Mouse (Mus musculus) embryonic facial prominence, embryonic 15.5 days (tissue): ENCODE data around the gene Nabp1. TPM values are rescaled to one million over a fixed set of nuclear protein-coding genes. Genes with fewer than 3 reads are reported as not detected.

Experiments used
- ATAC-seq: fragments of 200-750 bp; cut with Nextera tagmentation; 2 replicates; pipeline ENCODE4 v1.8.0; 2017; ENCODE audit warnings: low read depth, moderate TSS enrichment; ENCODE audit not compliant: insufficient number of reproducible peaks, low FRiP score, low TSS enrichment
- H3K27ac ChIP-seq: fragments of 300-500 bp; sonication (generic); replicated peaks from 2 replicates; pipeline ENCODE4 v1.5.1; 2015; ENCODE audit warnings: mild to moderate bottlenecking, inconsistent platforms
- H3K27me3 ChIP-seq: fragments of 300-500 bp; sonication (generic); 2 replicates; pipeline ENCODE4 v1.6.1; 2015; ENCODE audit warnings: inconsistent platforms
- H3K36me3 ChIP-seq: fragments of 300-500 bp; sonication (generic); 2 replicates; pipeline ENCODE4 v1.6.1; 2015; ENCODE audit warnings: mild to moderate bottlenecking, inconsistent platforms
- H3K4me1 ChIP-seq: fragments of 300-500 bp; sonication (generic); 2 replicates; pipeline ENCODE4 v1.6.1; 2015; ENCODE audit warnings: inconsistent platforms
- H3K4me2 ChIP-seq: fragments of 300-500 bp; sonication (generic); replicated peaks from 2 replicates; pipeline ENCODE4 v1.6.1; 2015; ENCODE audit warnings: mild to moderate bottlenecking, inconsistent platforms
- H3K4me3 ChIP-seq: fragments of 300-500 bp; sonication (generic); replicated peaks from 2 replicates; pipeline ENCODE4 v1.5.1; 2015; ENCODE audit warnings: mild to moderate bottlenecking, inconsistent platforms
- H3K9ac ChIP-seq: fragments of 300-500 bp; sonication (generic); 2 replicates; pipeline ENCODE4 v1.6.1; 2015; ENCODE audit warnings: inconsistent platforms
- H3K9me3 ChIP-seq: fragments of 300-500 bp; sonication (generic); replicated peaks from 2 replicates; pipeline ENCODE4 v1.6.1; 2016; ENCODE audit warnings: inconsistent platforms
- WGBS: fragments of 180-500 bp; shearing (Covaris S2); methylation state at CpG from one replicate; pipeline ENCODE4 v1.1.7; 2015; 5-methylcytosine and 5-hydroxymethylcytosine counted together
- polyA plus RNA-seq: library from polyadenylated mRNA; unstranded; fragments of >200 nt; fragmentation: Nextera tagmentation; extraction: Ambion mirVana; gene quantifications from 2 replicates; pipeline ENCODE4 v1.2.1, GENCODE M21; 2015

Nabp1 gene
- polyA plus RNA-seq, 1 experiment from 2014 or later: 7.8 TPM

DNA sequence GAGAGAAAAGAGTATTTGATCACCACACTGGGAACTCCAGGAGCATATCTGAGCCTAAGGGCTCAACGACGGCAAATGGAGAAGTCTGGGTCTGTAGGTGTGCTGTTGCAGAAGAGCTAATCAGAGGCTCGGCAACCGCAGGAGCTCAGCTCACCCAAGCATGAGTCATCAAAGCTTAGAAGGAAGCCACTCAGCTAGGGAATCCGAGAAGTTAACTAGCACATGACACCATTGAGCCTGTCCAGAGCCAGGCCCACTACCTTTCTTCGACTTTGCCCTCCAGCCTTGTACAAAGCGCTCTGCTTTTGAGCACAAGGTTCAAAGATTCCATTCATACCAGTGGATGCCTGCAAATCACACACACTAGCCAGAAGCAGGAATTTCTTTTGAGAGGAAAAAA, 30.9 kb upstream of the Nabp1 start:
- no peaks in the 10 kb centered on the region for H3K9me3 ChIP-seq
- no peaks in the 10 kb centered on the region for H3K27me3 ChIP-seq
- H3K4me1 ChIP-seq: 0 out of 2 replicates have a peak, but pooled peaks cover 8% of the 10 kb centered on the region
- H3K4me2 ChIP-seq: no peak overlapping the region
- H3K36me3 ChIP-seq: no peaks in the 10 kb centered on the region
- no peak overlapping the region for H3K27ac ChIP-seq
- no peak overlapping the region for H3K9ac ChIP-seq
- 10% methylated on average over 7 of the region's 7 CpGs for WGBS
- peak; percentile 78 for ATAC-seq
- no peak overlapping the region for H3K4me3 ChIP-seq

DNA sequence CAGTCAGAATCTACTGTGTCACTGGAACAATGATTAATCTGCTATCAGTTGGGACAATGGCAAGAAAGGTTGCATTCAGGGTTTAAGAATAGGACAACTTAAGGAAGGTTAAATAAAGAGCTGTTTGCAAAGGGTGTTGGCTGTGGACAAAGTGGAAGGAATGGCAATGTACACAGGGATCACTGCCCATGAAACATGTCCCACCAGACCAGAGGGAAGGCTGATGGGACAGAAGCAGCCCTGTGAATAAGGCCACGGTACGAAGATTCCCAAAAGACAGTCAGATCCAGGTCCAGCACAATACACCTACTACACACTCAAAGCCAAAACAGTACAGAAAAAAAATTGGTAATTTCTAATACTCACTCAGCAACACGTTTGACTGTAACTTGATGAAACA, 30.3 kb upstream of the Nabp1 start:
- 65% methylated on average over 3 of the region's 3 CpGs for WGBS
- no peak overlapping the region for H3K27ac ChIP-seq
- H3K4me1 ChIP-seq: 0 out of 2 replicates have a peak, but pooled peaks cover 8% of the 10 kb centered on the region
- no peak overlapping the region for H3K4me2 ChIP-seq
- no peaks in the 10 kb centered on the region for H3K9me3 ChIP-seq
- H3K4me3 ChIP-seq: no peak overlapping the region
- H3K9ac ChIP-seq: no peak overlapping the region
- ATAC-seq: no peak
- no peaks in the 10 kb centered on the region for H3K36me3 ChIP-seq
- no peaks in the 10 kb centered on the region for H3K27me3 ChIP-seq

DNA sequence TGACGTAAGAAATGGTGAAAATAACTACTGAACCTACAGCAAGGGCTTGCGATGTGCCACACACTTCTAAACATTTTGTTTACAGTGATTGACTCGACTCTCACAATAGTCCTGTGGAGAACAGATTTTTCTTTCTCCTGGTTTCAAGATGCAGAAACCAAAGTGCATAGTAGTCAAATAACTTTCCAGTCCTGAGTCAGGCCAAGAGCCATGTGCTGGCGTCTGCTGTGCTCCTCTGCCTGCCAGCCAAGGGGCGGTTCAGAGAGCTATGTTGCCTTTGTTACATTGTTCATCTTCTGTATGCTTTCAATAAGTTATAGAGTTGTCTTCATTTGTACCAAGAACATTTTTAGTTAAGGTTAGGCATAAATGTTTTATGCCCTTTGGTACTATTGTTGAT, 29.2 kb upstream of the Nabp1 start:
- Histone ChIP-seq H3K9me3 (no peaks in the 10 kb centered on the region), H3K4me1 (no peaks in the 10 kb centered on the region), H3K27me3 (no peaks in the 10 kb centered on the region), H3K36me3 (no peaks in the 10 kb centered on the region), H3K9ac (no peak overlapping the region), H3K4me2 (no peak overlapping the region), H3K4me3 (no peak overlapping the region), H3K27ac (no peak overlapping the region)
- ATAC-seq: no peak
- 81% methylated on average over 5 of the region's 5 CpGs for WGBS

DNA sequence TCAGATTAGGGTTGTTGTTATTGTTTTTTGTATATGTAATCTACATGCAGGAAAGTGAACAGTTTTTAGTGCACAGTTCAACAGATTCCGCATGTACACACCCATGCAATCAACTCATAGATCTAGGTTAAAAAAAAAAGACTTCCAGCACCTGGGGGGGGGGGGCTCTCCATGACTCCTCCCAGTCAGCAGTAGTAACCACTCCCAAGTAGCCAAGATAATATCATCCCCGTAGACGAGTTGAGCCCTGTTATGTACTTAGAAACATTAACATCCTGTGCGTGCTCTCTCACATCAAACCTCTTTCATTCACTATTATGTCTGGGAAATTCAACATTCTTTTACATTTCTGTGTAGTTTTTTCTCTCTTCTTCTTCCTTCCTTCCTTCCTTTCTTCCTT, 28.0 kb upstream of the Nabp1 start:
- Histone ChIP-seq H3K36me3 (no peaks in the 10 kb centered on the region), H3K27ac (no peak overlapping the region), H3K27me3 (no peaks in the 10 kb centered on the region), H3K9ac (no peak overlapping the region), H3K4me2 (no peak overlapping the region), H3K4me3 (no peak overlapping the region), H3K4me1 (no peaks in the 10 kb centered on the region), H3K9me3 (no peaks in the 10 kb centered on the region)
- ATAC-seq: no peak
- 77% methylated on average over 4 of the region's 4 CpGs for WGBS

DNA sequence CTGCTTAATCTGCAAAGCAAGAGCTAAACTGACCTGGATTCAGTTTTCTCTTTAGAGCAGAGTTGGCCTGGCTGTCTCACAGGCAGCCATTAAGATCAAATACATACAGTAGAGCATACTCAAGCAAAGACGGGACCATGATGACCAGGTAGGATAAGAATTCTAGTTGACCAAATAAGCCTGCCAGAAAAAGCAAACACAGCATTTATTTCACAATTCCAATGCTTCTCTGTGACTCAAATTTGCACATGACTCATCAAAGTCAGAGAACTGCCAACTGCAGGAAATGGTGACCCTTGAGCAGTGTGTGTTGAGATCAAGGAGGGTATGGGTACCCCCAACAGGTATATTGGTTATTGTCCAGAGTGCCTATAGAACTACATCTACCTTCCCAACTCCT, 27.4 kb upstream of the Nabp1 start:
- Histone ChIP-seq H3K9ac (no peak overlapping the region), H3K4me3 (no peak overlapping the region), H3K36me3 (no peaks in the 10 kb centered on the region), H3K9me3 (no peaks in the 10 kb centered on the region), H3K27me3 (no peaks in the 10 kb centered on the region), H3K27ac (no peak overlapping the region), H3K4me2 (no peak overlapping the region), H3K4me1 (no peaks in the 10 kb centered on the region)
- no peak for ATAC-seq
- WGBS: 85% methylated on average over 1 of the region's 1 CpGs

DNA sequence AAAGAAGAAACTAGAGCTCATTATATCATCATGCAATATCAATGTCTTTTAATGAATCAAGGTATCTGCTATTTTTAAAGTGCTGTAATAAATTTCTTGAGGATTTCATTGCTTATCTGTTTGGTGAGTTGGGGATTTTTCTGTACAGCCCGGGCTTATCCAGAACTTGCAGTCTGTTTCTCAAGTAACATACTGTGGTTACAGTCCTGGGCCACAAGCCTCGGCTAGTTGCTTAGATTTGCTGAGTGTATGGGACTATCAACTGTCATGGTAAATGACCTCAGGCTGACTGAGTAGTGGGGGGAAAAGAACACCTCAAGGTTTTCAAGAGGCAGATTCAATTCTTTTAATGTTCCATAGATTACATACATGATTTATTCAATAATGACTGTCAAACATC, 24.8 kb upstream of the Nabp1 start:
- Histone ChIP-seq H3K27me3 (no peaks in the 10 kb centered on the region), H3K4me2 (no peak overlapping the region), H3K27ac (no peak overlapping the region), H3K4me3 (no peak overlapping the region), H3K36me3 (no peaks in the 10 kb centered on the region), H3K4me1 (no peaks in the 10 kb centered on the region), H3K9ac (no peak overlapping the region), H3K9me3 (no peaks in the 10 kb centered on the region)
- ATAC-seq: no peak
- 65% methylated on average over 2 of the region's 2 CpGs for whole genome bisulfite sequencing

DNA sequence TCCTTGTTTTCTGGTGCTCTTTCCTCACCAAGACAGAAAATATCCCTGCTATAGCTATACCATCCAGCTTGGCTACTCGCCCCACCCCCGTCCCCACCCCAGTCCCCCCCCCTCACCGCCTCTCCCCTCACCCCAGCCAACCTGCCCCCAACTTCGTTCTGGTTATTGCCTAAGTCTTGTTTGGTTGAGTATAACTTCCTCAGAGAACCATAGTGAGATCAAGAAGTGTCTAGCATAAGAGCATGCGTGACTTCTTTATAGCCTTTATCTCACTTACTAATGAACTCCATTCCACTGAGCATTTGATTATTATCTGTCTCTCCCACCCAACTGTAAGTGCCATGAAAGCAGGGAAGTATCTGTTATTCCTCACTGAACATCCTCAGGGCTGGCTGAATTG, 24.1 kb upstream of the Nabp1 start:
- no peak for ATAC-seq
- WGBS: 80% methylated on average over 5 of the region's 5 CpGs
- Histone ChIP-seq H3K36me3 (no peaks in the 10 kb centered on the region), H3K9ac (no peak overlapping the region), H3K9me3 (no peaks in the 10 kb centered on the region), H3K27me3 (no peaks in the 10 kb centered on the region), H3K4me3 (no peak overlapping the region), H3K27ac (no peak overlapping the region), H3K4me1 (no peaks in the 10 kb centered on the region), H3K4me2 (no peak overlapping the region)

DNA sequence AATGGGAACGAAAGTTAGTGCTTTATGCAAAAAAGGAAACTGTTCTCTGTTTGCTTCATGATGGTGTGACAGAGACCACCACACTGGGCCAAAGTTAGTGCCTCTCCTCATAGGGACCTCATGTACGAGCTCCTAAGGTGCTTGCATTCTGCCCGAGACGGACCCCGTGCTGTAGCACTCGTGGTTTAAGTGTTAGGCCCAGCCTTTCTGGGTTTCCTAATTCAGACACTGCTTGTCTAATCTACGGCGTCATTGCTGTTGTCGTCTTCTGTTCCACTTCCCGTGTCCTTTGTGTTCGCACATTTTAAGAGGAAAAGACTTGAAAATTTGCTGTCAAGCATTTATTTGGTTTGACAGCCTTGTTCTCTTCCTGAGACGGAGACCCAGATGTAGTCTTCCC, 23.0 kb upstream of the Nabp1 start:
- WGBS: 69% methylated on average over 12 of the region's 12 CpGs
- Histone ChIP-seq H3K9me3 (no peaks in the 10 kb centered on the region), H3K4me3 (no peak overlapping the region), H3K4me1 (no peaks in the 10 kb centered on the region), H3K9ac (no peak overlapping the region), H3K36me3 (no peaks in the 10 kb centered on the region), H3K27ac (no peak overlapping the region), H3K27me3 (no peaks in the 10 kb centered on the region), H3K4me2 (no peak overlapping the region)
- no peak for ATAC-seq

DNA sequence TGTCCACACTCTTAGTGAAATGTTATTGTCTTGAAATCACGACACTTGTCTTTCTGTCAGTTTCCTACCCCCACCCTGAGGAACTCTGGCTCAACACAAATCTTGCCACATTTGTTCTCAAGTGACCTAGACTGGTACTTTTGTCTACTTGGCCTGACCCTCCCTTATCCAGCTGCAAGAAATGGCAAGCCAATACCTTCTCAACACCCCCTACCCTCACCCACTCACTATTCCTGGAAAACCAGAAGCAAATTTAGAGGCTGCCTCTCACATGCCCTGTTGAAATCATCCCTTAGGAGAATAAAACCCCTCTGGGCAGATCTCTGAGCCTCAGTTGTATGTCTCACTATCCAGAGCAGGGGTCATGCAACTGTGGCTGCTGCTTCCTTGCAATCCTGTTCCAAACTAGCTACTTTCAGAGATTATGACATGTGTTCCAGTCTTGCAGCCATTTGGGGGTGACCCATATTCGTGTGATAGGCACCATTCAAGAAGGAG, 20.4 kb upstream of the Nabp1 start:
- Histone ChIP-seq H3K27me3 (no peaks in the 10 kb centered on the region), H3K27ac (no peak overlapping the region), H3K4me1 (no peaks in the 10 kb centered on the region), H3K36me3 (no peaks in the 10 kb centered on the region), H3K4me3 (no peak overlapping the region), H3K9ac (no peak overlapping the region), H3K4me2 (no peak overlapping the region), H3K9me3 (no peaks in the 10 kb centered on the region)
- no peak for ATAC-seq
- 58% methylated on average over 2 of the region's 2 CpGs for WGBS

DNA sequence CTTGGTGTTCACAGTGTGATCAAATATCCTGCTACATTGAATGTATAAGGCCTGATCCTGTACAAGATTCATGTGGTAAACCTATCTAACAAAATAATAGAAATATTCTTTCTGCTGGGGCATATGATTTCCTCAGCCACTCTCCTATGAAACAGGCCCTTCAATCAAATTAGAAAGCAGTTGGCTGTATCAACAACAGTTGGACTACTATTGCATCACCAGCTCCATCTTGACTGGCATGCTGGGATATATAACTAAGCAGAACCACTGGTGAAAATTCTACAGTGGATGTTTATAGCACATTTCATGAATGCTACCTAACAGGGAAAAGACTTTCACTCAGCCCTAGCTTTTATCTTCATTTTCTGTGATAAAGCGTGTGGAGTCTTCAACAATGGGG, 17.9 kb upstream of the Nabp1 start:
- Histone ChIP-seq H3K36me3 (no peaks in the 10 kb centered on the region), H3K9ac (no peak overlapping the region), H3K27me3 (no peaks in the 10 kb centered on the region), H3K9me3 (no peaks in the 10 kb centered on the region), H3K4me2 (no peak overlapping the region), H3K4me3 (no peak overlapping the region), H3K4me1 (no peaks in the 10 kb centered on the region), H3K27ac (no peak overlapping the region)
- no peak for ATAC-seq
- 90% methylated on average over 1 of the region's 1 CpGs for WGBS

DNA sequence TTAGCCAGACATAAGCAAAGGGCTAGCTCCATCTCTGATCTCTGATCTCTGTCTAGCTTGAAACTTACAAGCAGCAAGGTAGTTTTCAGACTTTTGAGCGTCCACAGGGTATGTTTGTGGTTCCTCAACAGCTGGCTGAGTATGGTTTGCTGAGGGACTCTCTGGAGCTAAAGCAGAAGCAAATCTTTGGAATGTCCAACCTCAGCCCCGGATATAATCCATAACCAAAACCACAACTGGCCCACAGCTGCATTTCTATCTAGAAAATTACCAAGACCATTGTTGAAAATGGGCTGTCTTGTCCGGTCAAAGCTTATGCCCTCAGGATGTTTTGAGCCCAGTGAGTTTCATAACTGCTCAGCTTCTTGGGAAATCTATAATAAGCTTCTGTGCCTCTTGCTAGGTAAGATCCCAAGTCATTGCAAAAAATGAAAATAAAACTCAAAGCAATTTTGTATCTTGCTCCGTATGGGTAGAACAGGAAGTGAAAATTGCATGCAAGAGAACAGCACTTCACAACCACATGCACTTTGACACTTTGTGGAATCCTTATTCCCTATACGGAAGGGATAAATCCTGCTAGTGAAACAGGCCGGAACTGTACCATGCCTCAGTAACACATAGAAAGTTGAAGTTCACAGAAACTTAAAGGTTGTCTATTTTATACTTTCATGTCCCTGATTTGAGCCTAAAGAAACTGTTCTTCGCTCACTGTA, 15.5 kb upstream of the Nabp1 start:
- Histone ChIP-seq H3K27ac (no peak overlapping the region), H3K4me3 (no peak overlapping the region), H3K36me3 (no peaks in the 10 kb centered on the region), H3K9ac (no peak overlapping the region), H3K4me2 (no peak overlapping the region), H3K4me1 (no peaks in the 10 kb centered on the region), H3K27me3 (no peaks in the 10 kb centered on the region), H3K9me3 (no peaks in the 10 kb centered on the region)
- WGBS: 68% methylated on average over 7 of the region's 7 CpGs
- ATAC-seq: no peak

DNA sequence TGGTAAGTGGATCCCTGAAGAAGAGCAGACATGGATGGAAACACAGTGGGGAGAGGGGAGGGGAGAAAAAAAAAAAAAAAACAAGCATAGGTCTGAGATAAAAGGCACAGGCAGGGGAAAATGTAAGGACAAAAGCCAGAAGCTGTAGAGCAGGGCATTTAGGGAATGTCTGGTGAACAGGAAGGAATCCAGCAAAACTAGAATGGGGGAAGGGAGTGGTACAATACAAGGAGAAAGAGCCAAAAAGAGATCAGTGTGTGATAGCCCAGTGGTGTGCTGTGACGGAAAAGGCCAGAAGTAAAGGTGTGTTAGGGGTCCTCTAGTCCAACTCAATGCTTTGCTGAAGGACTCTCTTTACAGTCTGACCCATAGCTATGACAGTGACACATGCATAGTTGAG, 8.1 kb upstream of the Nabp1 start:
- no peak for ATAC-seq
- Histone ChIP-seq H3K27ac (no peak overlapping the region), H3K4me2 (no peak overlapping the region), H3K36me3 (no peaks in the 10 kb centered on the region), H3K4me1 (no peaks in the 10 kb centered on the region), H3K27me3 (no peaks in the 10 kb centered on the region), H3K9ac (no peak overlapping the region), H3K4me3 (no peak overlapping the region), H3K9me3 (no peaks in the 10 kb centered on the region)
- 64% methylated on average over 1 of the region's 1 CpGs for WGBS
